Mouse (Mus musculus) bone marrow macrophage, adult 2 months (primary cell): ENCODE measurements around the gene Lrrc43.

ENCODE experiments used
- CTCF ChIP-seq: IDR thresholded peaks from 2 replicates; pipeline ENCODE4 v1.5.1; 2012; ENCODE audit warnings: low read depth, mild to moderate bottlenecking, low read length, moderate library complexity
- POLR2A ChIP-seq: IDR thresholded peaks from 2 replicates; pipeline ENCODE4 v1.6.1; 2012; ENCODE audit warnings: mild to moderate bottlenecking, low read depth, low read length, borderline replicate concordance

DNA sequence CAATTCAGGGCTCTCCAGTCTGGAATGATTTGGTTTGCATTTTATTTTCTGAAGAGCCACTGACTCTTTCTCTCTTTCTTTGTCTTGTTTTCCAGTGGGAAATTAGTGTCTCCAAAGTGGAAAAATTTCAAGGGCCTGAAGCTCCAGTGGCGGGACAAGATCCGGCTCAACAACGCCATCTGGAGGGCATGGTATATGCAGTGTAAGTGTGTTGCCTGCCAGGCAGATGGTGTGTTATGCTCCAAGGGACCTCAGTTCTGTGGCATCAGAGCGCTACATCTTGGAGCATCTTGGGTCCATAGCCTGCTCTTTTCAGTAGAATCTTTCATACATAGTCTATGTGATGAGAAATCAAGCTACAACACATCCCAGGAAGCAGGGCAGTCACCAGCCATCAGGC is 49.2 kb upstream of the Lrrc43 start:
- TF ChIP-seq CTCF, result 0 out of 2 replicates have a peak, but pooled peaks have one; percentile 22
- no peak for TF ChIP-seq POLR2A
